Mouse (Mus musculus) monocyte, adult 59 days (primary cell): ENCODE results near the gene Gm49322. TPM values are rescaled to one million over a fixed set of nuclear protein-coding genes. Genes with fewer than 3 reads are reported as not detected.

Experiments used
- total RNA-seq, 2 experiments: library from RNA; stranded (reverse); gene quantifications; one replicate each; pipeline ENCODE4 v1.2.4; 2023

Gene Gm49322
- total RNA-seq = 1 to 10 TPM; 1.5 to 2.0 TPM

GRCm38 (mm10) chr10:80605721-80606120, at the start of gene Gm49322:
Gene Gm49322, plus strand, starts transcription at chr10:80606021.

GRCm38 (mm10) chr10:80561116-80561944, 44.5 kb upstream of the Gm49322 start, which contains the start of gene Rexo1:
Gene Rexo1, minus strand, starts transcription at chr10:80561560.

GRCm38 (mm10) chr10:80577195-80578130, 28.4 kb upstream of the Gm49322 start, which contains the start of gene Klf16:
Gene Klf16, minus strand, starts transcription at chr10:80577321.

GRCm38 (mm10) chr10:80589879-80590854, 15.7 kb upstream of the Gm49322 start, which contains the start of gene Abhd17a:
Gene Abhd17a, minus strand, starts transcription at chr10:80590341.

GRCm38 (mm10) chr10:80602698-80603325, 3.0 kb upstream of the Gm49322 start, which contains the start of the genes Scamp4 and Adat3:
Gene Scamp4, plus strand, starts transcription at chr10:80602872.
Gene Adat3, plus strand, starts transcription at chr10:80602880.

GRCm38 (mm10) chr10:80622661-80623456, 17.0 kb downstream of the Gm49322 start, which contains the start of gene Csnk1g2:
Gene Csnk1g2, plus strand, starts transcription at chr10:80622838.

GRCm38 (mm10) chr10:80656863-80657623, 51.2 kb downstream of the Gm49322 start, which contains the start of gene Btbd2:
Gene Btbd2, minus strand, starts transcription at chr10:80657071.

Other genes with a start within 250 kb of the Gm49322 start
- gene Plk5, start 249.6 kb upstream of the Gm49322 start, total RNA-seq = not detected
- gene Mex3d, start 218.4 kb upstream of the Gm49322 start, total RNA-seq = 1 to 10 TPM; 9.4 to 9.6 TPM
- 10 to 100 TPM; 51.5 to 54.6 TPM for gene Mbd3, start 206.5 kb upstream of the Gm49322 start, total RNA-seq
- 10 to 100 TPM; 87.0 to 91.8 TPM for gene Uqcr11, start 199.2 kb upstream of the Gm49322 start, total RNA-seq
- gene Tcf3, start 172.4 kb upstream of the Gm49322 start, total RNA-seq = 10 to 100 TPM; 45.8 to 51.3 TPM
- not detected for gene Onecut3, start 111.2 kb upstream of the Gm49322 start, total RNA-seq
- gene Atp8b3, start 66.9 kb upstream of the Gm49322 start, total RNA-seq = not detected
- 100 to 1,000 TPM in 1 of 2 experiments, 10 to 100 TPM in 1; 98.6 to 111 TPM for gene Rexo1, start 44.5 kb upstream of the Gm49322 start, total RNA-seq
- gene Klf16, start 28.7 kb upstream of the Gm49322 start, total RNA-seq = 10 to 100 TPM; 16.0 to 17.2 TPM
- 10 to 100 TPM; 52.1 to 54.2 TPM for gene Abhd17a, start 15.7 kb upstream of the Gm49322 start, total RNA-seq
- gene Scamp4, start 3.1 kb upstream of the Gm49322 start, total RNA-seq = 10 to 100 TPM; 27.5 to 33.1 TPM
- gene Adat3, start 3.1 kb upstream of the Gm49322 start, total RNA-seq = 1 to 10 TPM; 6.9 to 8.3 TPM
- gene Csnk1g2, start 16.8 kb downstream of the Gm49322 start, total RNA-seq = 100 to 1,000 TPM; 111 TPM
- gene Btbd2, start 51.0 kb downstream of the Gm49322 start, total RNA-seq = 10 to 100 TPM; 27.1 to 29.9 TPM
- gene Mknk2, start 72.1 kb downstream of the Gm49322 start, total RNA-seq = 100 to 1,000 TPM; 277 to 297 TPM
- 100 to 1,000 TPM; 115 to 125 TPM for gene Mob3a, start 96.0 kb downstream of the Gm49322 start, total RNA-seq
- gene Izumo4, start 96.2 kb downstream of the Gm49322 start, total RNA-seq = 10 to 100 TPM; 11.6 to 13.5 TPM
- gene Ap3d1, start 136.2 kb downstream of the Gm49322 start, total RNA-seq = 100 to 1,000 TPM; 153 to 155 TPM
- gene Dot1l, start 149.2 kb downstream of the Gm49322 start, total RNA-seq = 10 to 100 TPM; 37.6 to 42.3 TPM
- gene Sf3a2, start 192.2 kb downstream of the Gm49322 start, total RNA-seq = 10 to 100 TPM; 54.7 to 55.9 TPM
- gene Plekhj1, start 192.6 kb downstream of the Gm49322 start, total RNA-seq = 100 to 1,000 TPM; 100 to 104 TPM
- under 1 TPM; 0.30 to 0.58 TPM for gene Amh, start 199.2 kb downstream of the Gm49322 start, total RNA-seq
- gene Jsrp1, start 207.5 kb downstream of the Gm49322 start, total RNA-seq = not detected
- 100 to 1,000 TPM; 490 to 501 TPM for gene Oaz1, start 220.6 kb downstream of the Gm49322 start, total RNA-seq
- gene Lingo3, start 238.0 kb downstream of the Gm49322 start, total RNA-seq = not detected
- gene Lsm7, start 249.2 kb downstream of the Gm49322 start, total RNA-seq = 10 to 100 TPM; 15.9 to 29.9 TPM
- 10 to 100 TPM; 27.1 to 36.9 TPM for gene Sppl2b, start 249.3 kb downstream of the Gm49322 start, total RNA-seq